Mouse (Mus musculus) layer of hippocampus, adult 2 months (tissue): ENCODE results near the gene Hexim2. TPM values are rescaled to one million over a fixed set of nuclear protein-coding genes. Genes with fewer than 3 reads are reported as not detected.

Experiments
- DNase-seq, 2 experiments: peaks; one replicate each; pipeline ENCODE4 v3.0.0; 2022; ENCODE audit warnings: low spot score in 2 of 2
- H3K27ac ChIP-seq: fragments of 200-600 bp; 2 replicates; pipeline ENCODE4 v1.8.1; 2022
- H3K4me3 ChIP-seq: fragments of 200-600 bp; 2 replicates; pipeline ENCODE4 v1.8.1; 2022; ENCODE audit warnings: mild to moderate bottlenecking
- CTCF ChIP-seq: fragments of 200-600 bp; conservative IDR thresholded peaks from 2 replicates; pipeline ENCODE4 v1.8.1; 2022; ENCODE audit warnings: antibody characterized with exemption, mild to moderate bottlenecking, moderate library complexity
- total RNA-seq, 2 experiments: library from RNA; stranded (reverse); gene quantifications; 2 replicates each; pipeline ENCODE4 v1.2.3; 2021

The Hexim2 gene
- total RNA-seq, 2 experiments from 2014 or later: 9.7 to 16.0 TPM

DNA sequence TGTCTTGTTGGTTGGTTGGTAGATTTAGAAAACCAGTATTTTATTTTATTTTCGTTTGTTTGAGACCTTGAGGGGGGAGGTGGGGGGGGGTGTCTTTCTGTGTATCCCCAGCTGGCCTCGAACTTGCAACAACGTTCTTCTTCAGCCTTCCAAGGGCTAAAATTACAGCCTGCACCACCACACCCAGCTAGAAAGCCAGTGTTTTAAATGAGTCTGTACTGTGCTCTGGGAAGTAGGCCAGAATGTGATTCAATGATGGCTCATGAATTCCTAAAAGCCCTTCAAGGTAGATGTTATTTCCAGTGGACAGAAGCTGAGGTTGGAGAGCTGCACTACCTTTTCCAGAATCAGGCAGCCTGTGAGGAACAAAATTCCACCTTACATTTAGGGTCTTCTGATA, 2.0 kb downstream of the Hexim2 start:
- H3K4me3 ChIP-seq: no peak overlapping the region; the same call in 1 of the 2 replicates
- peak overlapping the region; percentile 98 for H3K27ac ChIP-seq
- no peak for TF ChIP-seq CTCF
- no peak for DNase-seq

DNA sequence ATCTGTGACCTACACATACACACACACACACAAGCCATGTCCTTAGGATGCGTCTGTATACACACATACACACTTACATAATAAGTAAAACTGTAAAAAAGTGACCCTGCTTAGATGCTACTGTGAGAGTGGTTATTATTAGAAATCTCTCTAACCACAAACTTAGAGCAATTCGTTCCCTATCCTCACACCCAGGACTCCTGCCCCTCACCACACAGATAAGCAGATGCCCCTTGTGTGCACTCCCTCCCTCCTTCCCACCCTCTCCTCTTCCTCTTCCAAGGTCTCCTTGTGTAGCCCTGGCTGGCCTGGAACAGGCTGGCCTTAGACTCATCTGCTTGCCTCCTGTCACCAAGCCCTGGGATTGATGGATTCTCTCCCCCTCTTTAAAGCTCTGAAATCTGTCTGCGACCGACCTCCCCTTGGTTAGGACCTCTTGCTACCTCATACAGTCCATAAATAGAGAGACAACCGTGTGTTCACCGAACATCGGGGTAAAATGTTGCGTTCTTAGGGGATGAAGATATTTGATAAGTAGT, 3.9 kb downstream of the Hexim2 start:
- no peak for DNase-seq
- no peak overlapping the region for H3K4me3 ChIP-seq
- TF ChIP-seq CTCF: no peak
- H3K27ac ChIP-seq: peak overlapping the region; percentile 83

DNA sequence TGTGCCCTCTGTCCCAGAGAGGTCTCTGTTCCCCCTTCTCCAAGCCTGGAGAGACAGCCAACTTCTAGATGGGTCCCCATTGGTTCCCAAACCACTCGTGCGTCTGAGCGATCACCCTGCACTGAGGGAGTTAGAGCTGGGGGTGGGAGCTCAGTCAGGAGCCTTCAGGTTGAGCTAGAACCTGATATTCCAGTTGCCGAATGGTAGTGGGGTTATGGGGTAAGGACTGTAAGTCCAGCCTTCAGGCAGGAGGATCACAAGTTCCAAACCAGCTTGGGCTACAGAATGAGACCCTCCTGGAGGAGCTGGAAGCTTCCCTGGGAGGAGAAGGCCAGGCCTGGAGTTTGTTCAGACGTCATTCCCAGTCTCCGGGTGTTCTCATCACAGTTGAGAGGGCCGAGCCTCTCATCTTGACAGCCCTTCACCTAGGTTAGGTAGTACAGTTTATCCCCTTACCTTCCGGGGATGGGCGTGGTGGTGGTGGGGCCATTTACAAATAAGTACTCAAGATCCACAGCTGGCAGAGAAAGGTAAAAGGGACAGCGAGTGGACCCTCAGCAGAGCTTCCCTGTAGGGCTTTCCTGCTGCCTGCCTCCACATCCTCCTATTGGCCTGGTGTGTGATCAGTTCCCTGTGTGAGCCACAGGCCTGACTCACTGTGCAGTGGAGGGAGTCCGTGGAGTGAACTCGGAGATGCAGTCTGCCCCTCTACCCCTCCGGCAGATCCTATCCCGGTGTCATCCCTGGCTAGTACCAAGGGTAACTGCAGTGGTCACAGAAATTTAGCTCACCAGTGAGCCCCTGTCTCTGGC, 7.9 kb downstream of the Hexim2 start:
- DNase-seq: no peak
- Histone ChIP-seq H3K4me3 (no peak overlapping the region), H3K27ac (peak overlapping the region; percentile 68)
- no peak for TF ChIP-seq CTCF

DNA sequence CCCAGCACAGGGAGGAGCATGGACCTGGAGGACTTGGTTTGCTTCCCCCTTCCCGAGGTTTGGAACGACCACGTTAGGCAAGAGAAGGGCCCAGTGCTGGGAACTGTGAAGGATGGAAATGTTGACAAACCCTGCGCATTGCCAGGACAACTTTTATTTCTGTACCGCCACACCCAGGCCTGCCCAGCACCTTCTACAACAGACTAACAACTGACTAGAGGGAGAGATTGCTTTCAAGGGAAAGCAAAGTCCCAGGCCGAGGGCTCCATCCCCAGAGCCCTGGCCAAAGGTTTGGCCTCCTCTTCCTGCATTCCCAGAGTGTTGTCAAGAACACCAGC, 8.5 kb downstream of the Hexim2 start:
- Histone ChIP-seq H3K27ac (peak overlapping the region; percentile 68), H3K4me3 (no peak overlapping the region)
- DNase-seq: no peak
- TF ChIP-seq CTCF: no peak

DNA sequence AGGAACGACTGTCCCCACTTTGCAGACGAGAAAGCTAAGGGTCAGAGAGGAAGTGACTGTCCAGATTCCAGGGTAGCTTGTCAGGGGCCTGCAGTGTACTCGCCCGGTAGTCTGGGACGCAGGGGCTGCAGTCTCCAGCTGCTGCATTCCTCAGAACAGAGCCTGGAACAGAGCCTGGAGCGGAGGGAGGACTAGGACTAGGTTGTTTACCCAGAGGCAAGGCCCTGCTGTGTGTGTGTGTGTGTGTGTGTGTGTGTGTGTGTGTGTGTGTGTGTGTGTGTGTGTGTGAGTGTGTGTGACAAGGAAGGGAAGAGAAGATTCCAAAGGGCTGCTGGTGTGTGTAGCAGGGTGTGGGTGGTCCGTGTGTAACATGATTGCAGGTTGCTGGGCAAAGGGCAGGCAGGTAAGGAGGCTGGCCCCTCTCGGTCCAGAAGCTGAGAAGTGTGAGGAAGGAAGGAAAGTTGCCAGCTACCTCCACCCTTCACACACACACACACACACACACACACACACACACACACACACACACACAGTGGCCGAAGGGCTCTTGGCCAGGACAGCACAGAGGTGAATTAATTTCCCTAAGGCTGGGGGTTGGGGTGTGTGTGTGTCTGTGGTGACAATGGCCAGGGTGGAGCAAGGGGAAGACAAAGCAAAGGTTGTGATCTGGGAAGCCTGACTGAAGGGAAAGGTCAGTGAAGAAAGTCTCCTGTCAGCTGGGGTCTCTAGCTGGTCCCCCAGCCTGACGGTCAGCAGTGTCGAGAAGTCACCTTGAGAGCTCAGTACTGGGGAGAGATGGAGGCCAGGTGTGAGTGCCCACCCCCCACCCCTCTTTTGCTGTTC, 9.1 kb downstream of the Hexim2 start:
- no peak for TF ChIP-seq CTCF
- Histone ChIP-seq H3K27ac (peak overlapping the region; percentile 96), H3K4me3 (no peak overlapping the region)
- DNase-seq: no peak

DNA sequence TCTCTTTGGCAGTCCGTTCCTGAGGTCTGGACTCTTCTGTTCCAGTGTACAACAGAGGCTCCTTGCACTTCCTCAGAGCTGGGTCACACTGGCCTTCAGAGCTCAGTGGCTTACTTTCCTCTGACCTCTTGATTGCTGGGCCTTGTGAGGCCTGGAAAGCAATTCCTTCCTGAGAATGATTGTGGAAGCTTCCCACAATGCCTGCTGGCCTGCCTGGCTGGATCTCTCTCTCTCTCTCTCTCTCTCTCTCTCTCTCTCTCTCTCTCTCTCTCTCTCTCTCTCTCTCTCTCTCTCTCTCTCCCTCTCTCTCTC, 9.7 kb downstream of the Hexim2 start:
- Histone ChIP-seq H3K4me3 (no peak overlapping the region), H3K27ac (peak overlapping the region; percentile 96)
- no peak for DNase-seq
- TF ChIP-seq CTCF: no peak

DNA sequence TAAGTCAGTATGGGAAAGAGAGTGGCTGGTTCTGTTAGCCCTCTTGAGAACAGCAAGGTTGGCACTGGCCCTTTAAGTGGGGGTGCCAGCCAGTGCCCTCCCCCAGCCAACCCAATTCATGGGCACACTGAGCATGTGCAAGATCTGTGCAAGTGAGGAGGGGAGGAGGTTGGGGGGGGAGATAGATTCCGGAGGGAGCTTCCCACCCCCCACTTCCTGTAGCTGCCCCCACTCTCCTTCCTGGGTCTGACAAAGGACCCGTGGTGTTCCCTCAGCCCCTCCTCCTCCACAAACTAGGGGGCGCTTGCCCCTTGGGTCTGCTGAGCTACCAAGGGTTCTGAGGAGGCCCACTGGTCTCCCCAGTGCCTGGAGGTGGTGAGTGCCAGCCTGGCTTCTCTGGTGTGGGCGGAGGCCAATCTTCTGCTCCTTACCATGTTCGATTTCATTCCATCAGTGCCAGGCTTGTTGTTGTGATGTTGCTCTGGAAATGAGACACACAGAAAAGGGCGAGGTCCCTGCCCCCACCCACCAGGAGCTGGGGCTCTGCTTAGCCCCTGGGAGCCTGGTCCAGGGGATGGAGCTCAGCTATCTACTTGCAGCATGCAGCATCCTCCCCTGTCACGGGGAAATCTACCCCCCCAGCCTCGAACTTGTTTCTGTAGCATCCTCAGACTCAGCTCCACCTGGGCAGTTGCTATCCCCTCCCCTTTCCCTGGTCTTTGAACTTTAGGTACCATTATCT, 10.4 kb downstream of the Hexim2 start:
- TF ChIP-seq CTCF: 0 out of 2 replicates have a peak, but pooled peaks have one; percentile 20
- Histone ChIP-seq H3K4me3 (peak overlapping the region; percentile 58), H3K27ac (peak overlapping the region; percentile 96)
- peak; percentile 88 to 93 for DNase-seq

DNA sequence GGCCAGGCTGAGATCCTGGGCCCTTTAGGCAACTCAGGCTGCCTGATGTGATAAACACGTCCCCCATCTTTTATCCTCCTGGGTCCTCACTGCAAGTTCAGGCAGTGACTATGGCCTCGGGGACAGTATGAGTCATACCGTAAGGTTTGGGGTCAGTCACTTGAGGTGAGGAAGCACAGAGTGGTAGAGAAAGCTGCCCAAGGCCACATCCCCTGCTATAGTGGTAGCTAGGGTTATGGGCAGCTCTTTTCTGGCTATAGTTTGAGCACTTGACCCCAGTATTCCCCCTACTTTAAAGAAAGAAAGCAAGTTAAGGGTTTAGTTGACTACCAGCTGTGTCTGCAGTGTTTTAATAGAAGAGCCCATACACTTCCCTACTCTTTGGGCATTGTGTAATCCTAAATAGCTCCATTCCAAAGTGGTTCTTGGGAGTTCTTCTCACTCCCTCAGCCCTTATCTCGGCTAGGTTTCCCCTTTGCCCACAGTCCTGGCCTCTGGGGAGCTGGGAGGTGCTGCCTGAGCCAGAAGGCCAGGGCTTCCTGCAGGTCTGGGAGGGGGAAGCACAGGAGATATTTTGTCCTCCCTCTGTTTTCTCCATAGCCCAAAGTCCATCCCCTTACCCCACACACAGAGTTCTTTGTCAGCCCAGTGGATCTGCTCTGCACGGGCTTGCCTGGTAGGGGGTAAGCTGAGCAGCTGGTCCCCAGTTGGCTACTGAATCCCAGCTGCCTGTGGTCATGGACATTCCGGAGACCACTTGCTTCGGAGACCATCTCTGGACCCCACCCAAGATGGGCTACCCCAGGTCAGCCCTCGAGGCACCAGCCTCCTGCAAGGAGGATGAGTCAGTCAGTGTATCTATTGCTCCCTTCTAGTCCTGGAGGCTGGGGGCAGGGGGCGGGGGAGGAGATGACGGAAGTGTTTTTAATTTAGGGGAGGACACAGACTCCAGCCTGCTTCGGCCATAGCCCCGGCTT, 12.4 kb downstream of the Hexim2 start:
- DNase-seq: no peak
- Histone ChIP-seq H3K4me3 (no peak overlapping the region), H3K27ac (no peak overlapping the region)
- no peak for TF ChIP-seq CTCF

DNA sequence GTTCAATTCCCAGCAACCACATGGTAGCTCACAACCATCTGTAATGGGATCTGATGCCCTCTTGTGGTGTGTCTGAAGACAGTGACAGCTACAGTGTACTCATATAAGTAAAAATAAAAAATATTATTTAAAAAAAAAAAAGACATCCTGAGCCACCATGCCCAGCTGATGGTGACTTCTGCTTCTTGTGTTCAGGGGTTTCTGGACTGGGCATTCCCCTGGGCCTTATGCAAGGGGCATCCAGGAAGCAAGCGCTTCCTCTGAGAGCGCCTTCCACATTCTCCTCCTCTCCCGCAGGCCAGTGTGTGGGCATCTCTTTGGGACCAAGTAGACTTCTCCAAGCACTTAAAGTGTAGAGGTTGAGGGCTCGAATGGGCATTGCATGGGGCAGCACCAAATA, 14.2 kb downstream of the Hexim2 start:
- H3K4me3 ChIP-seq: no peak overlapping the region
- no peak for DNase-seq
- TF ChIP-seq CTCF: peak; percentile 23
- no peak overlapping the region for H3K27ac ChIP-seq

DNA sequence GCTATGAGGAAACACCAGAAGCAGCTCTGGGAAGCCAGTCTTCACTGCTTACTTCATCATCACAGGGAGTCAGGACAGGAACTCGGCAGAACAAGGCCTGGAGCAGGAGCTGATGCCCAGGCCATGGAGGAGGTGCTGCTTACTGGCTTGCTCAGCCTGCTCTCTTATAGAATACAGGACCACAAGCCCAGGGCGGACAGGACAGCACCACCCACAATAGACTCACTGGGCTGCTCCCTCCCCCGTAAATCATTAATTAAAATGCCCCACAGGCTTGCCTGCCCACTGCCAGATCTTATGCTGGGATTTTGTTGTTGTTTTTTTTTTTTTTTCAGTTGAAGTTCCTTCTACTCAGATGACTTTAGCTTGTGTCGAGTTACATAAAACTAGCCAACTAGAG, 15.5 kb downstream of the Hexim2 start:
- H3K27ac ChIP-seq: no peak overlapping the region
- no peak for DNase-seq
- TF ChIP-seq CTCF: no peak
- H3K4me3 ChIP-seq: no peak overlapping the region

DNA sequence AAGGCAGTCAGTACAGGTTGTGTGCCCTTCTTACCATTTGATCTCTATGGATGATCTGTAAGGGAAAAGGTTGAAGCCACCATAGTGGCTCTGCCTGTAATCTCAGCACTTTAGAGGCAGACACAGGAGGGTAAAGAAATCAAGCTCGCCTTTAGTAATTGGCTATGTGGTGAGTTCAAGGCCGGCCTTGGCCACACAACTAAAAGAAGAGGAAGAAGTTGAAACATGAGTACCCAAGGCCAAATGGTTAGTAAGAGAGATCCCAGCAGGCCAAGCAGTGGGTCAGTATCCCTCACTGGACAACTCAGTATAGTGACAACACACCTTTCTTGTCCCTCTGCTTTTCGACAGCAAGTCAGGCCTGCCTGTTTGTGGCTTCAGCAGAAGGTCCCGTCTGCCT, 17.5 kb downstream of the Hexim2 start:
- no peak for TF ChIP-seq CTCF
- DNase-seq: no peak
- H3K4me3 ChIP-seq: no peak overlapping the region

More for the DNA sequence above, 17.5 kb downstream of the Hexim2 start:
- H3K27ac ChIP-seq: no peak overlapping the region
